In genomic region chr8:4322470-4322869, GRCm38 (mm10) we compare ENCODE assay signal across 7 mouse cellular contexts. TPM values are rescaled to one million over a fixed set of nuclear protein-coding genes. Genes with fewer than 3 reads are reported as not detected.
DNase-seq lines count a peak whose midpoint lies in the region; ATAC-seq lines count a peak whose summit lies in the region.

No protein-coding gene starts in this region.

- H3K27me3 ChIP-seq in hindbrain, embryonic 14.5 days (ENCODE audit: control insufficient read depth, insufficient read depth, low read length): no peaks in the 10 kb centered on the region
- no peaks in the 10 kb centered on the region for H3K27me3 ChIP-seq in midbrain, embryonic 12.5 days

- peaks cover 28% of the 10 kb centered on the region for H3K36me3 ChIP-seq in hindbrain, embryonic 14.5 days (replicated peaks; ENCODE audit: control insufficient read depth, insufficient read depth)
- H3K36me3 ChIP-seq in midbrain, embryonic 12.5 days: peaks cover 29% of the 10 kb centered on the region

- no peak overlapping the region for H3K4me3 ChIP-seq in hindbrain, embryonic 14.5 days (replicated peaks; ENCODE audit: low read length)
- peak overlapping the region; percentile 99; the same call in 1 of the 2 replicates for H3K4me3 ChIP-seq in midbrain, embryonic 12.5 days

- peak; percentile 79 for DNase-seq in T-cell, adult 2 months (ENCODE audit: low spot score)
- peak; percentile 74 to 78 for DNase-seq in cerebellum, adult 18-20 months
- peak; percentile 57 to 82 for DNase-seq in frontal cortex, postnatal 10 days (ENCODE audit: low spot score in 2 of 2)
- DNase-seq in hindbrain, embryonic 14.5 days (ENCODE audit: low spot score): peak; percentile 93
- DNase-seq in left cerebral cortex, adult 8-10 months (ENCODE audit: low spot score in 2 of 2): peak; percentile 45 to 73
- DNase-seq in spleen, adult 18-20 months: peak; percentile 65 to 81

- H3K9ac ChIP-seq in hindbrain, embryonic 14.5 days: no peak overlapping the region
- H3K9ac ChIP-seq in midbrain, embryonic 12.5 days (replicated peaks): no peak overlapping the region

- no peak for ATAC-seq in hindbrain, embryonic 14.5 days (ENCODE audit: low FRiP score)
- no peak for ATAC-seq in midbrain, embryonic 12.5 days (ENCODE audit: low FRiP score, low read depth)

- no peak overlapping the region for H3K27ac ChIP-seq in hindbrain, embryonic 14.5 days
- 0 out of 2 replicates have a peak overlapping the region, but pooled peaks have one; percentile 20 for H3K27ac ChIP-seq in midbrain, embryonic 12.5 days (replicated peaks)

- H3K4me2 ChIP-seq in hindbrain, embryonic 14.5 days (replicated peaks): no peak overlapping the region
- H3K4me2 ChIP-seq in midbrain, embryonic 12.5 days (replicated peaks): peak overlapping the region; percentile 90

- 28% methylated on average over 2 of the region's 2 CpGs for WGBS in hindbrain, embryonic 14.5 days
- 40% methylated on average over 2 of the region's 2 CpGs for WGBS in midbrain, embryonic 12.5 days

- H3K4me1 ChIP-seq in hindbrain, embryonic 14.5 days (replicated peaks; ENCODE audit: control insufficient read depth, insufficient read depth, low read length): peaks cover 32% of the 10 kb centered on the region
- peaks cover 27% of the 10 kb centered on the region for H3K4me1 ChIP-seq in midbrain, embryonic 12.5 days

- no peaks in the 10 kb centered on the region for H3K9me3 ChIP-seq in hindbrain, embryonic 14.5 days (ENCODE audit: control insufficient read depth, low read length)
- H3K9me3 ChIP-seq in midbrain, embryonic 12.5 days: no peaks in the 10 kb centered on the region

RNA-seq across cellular contexts. Expression of gene Ccl25, which starts 2.5 kb away (rescaled TPM):
- 15.6 and 16.8 TPM in 2 replicates for polyA plus RNA-seq in hindbrain, embryonic 14.5 days (2014; fragmentation: Nextera tagmentation; extraction: Ambion mirVana)
- 10 to 100 TPM; 18.5 to 23.5 (median 21.9) TPM for total RNA-seq in left cerebral cortex, adult 8-10 months (2022)
- 23.0 and 24.8 TPM in 2 replicates for polyA plus RNA-seq in midbrain, embryonic 12.5 days (2016; fragmentation: Nextera tagmentation; extraction: Ambion mirVana)

RNA-seq across cellular contexts. Expression of gene Elavl1, which starts 2.7 kb away (rescaled TPM):
- 114 and 134 TPM in 2 replicates for polyA plus RNA-seq in hindbrain, embryonic 14.5 days (2014; fragmentation: Nextera tagmentation; extraction: Ambion mirVana)
- 10 to 100 TPM; 66.3 to 74.7 (median 68.8) TPM for total RNA-seq in left cerebral cortex, adult 8-10 months (2022)
- polyA plus RNA-seq in midbrain, embryonic 12.5 days (2016; fragmentation: Nextera tagmentation; extraction: Ambion mirVana): 294 and 302 TPM in 2 replicates

RNA-seq across cellular contexts. Expression of gene Timm44, which starts 46.8 kb away (rescaled TPM):
- 49.1 and 51.8 TPM in 2 replicates for polyA plus RNA-seq in hindbrain, embryonic 14.5 days (2014; fragmentation: Nextera tagmentation; extraction: Ambion mirVana)
- total RNA-seq in left cerebral cortex, adult 8-10 months (2022): 10 to 100 TPM; 62.8 to 72.5 (median 66.8) TPM
- polyA plus RNA-seq in midbrain, embryonic 12.5 days (2016; fragmentation: Nextera tagmentation; extraction: Ambion mirVana): 54.9 and 57.8 TPM in 2 replicates
